Mouse (Mus musculus) CH12.LX (cell line): ENCODE measurements around the gene Ctcf.

Experiments
- CTCF ChIP-seq, 2 experiments: IDR thresholded peaks in 1 of 2; conservative IDR thresholded peaks in 1 of 2; 2 replicates each; pipeline ENCODE4 v1.5.1; 2011 to 2012; ENCODE audit warnings: low read depth in 2 of 2, low read length in 2 of 2, improper control_type of control experiment in 1 of 2, inconsistent platforms in 1 of 2, mild to moderate bottlenecking in 1 of 2, moderate library complexity in 1 of 2
- ELF1 ChIP-seq: IDR thresholded peaks from 2 replicates; pipeline ENCODE4 v1.6.1; 2014; ENCODE audit warnings: low read depth, mild to moderate bottlenecking, inconsistent platforms, low read length, improper control_type of control experiment
- EP300 ChIP-seq: IDR thresholded peaks from 2 replicates; pipeline ENCODE4 v1.6.1; 2011; ENCODE audit warnings: low read length, improper control_type of control experiment
- JUND ChIP-seq: conservative IDR thresholded peaks from 2 replicates; pipeline ENCODE4 v1.6.1; 2011; ENCODE audit warnings: low read depth, low read length, improper control_type of control experiment
- POLR2A ChIP-seq: IDR thresholded peaks from 2 replicates; pipeline ENCODE4 v1.6.1; 2011; ENCODE audit warnings: low read depth, mild to moderate bottlenecking, improper control_type of control experiment, low read length
- ZKSCAN1 ChIP-seq: IDR thresholded peaks from 2 replicates; pipeline ENCODE4 v1.6.1; 2012; ENCODE audit warnings: low read depth, inconsistent platforms, low read length, improper control_type of control experiment, borderline replicate concordance

- TF ChIP-seq CTCF (conservative IDR thresholded peaks at IDR 0.05 in 1 of 2, IDR thresholded peaks at IDR 0.05 in 1 of 2; ENCODE audit: low read depth in 2 of 2, low read length in 2 of 2) (no peak), POLR2A (no peak), JUND (no peak), ELF1 (no peak), EP300 (no peak), ZKSCAN1 (no peak)
Observed at GRCm38 (mm10) chr8:105686551-105686950, 50.2 kb downstream of the Ctcf start.
